Mouse (Mus musculus): ENCODE measurements at regions not wholly inside any gene's neighbourhood (a gene's known extent, or its start where the extent isn't known, plus 50 kb on each side); places are given as distances from the start of the nearest gene placed in this dataset.

GRCm38 (mm10) chr1:61157271-61157670, 179.5 kb downstream of the Icos start:
- no peak overlapping the region for H3K9ac ChIP-seq (replicated peaks; ENCODE audit: low read length)

DNA sequence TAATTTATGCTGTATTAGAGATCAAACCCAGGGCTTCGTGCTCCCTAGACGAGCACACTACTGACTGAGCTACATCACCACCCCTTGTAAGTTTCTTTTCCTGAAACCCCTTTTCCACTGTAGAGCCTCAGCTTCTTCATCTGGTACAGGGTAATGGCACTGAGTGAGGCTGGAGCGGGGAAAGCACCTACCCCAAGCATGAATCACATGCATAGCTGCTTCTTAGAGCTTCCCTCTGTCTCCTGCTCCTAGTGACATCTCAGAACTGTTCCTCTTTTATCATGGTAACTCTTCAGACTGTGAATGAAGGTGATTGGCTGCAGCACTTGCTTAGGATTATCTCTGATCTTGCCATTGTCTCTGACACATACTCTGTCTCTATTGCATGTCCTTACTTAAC, 182.8 kb downstream of the Icos start:
- no peaks in the 10 kb centered on the region for H3K27me3 ChIP-seq (ENCODE audit: insufficient read depth, low read length)
- H3K4me1 ChIP-seq (ENCODE audit: insufficient read depth, low read length) = no peaks in the 10 kb centered on the region
- no peaks in the 10 kb centered on the region for H3K9me3 ChIP-seq (ENCODE audit: low read length)
- H3K27ac ChIP-seq (ENCODE audit: low read length) = no peak overlapping the region
- H3K36me3 ChIP-seq (ENCODE audit: insufficient read depth, low read length) = no peaks in the 10 kb centered on the region
- 70% methylated on average over 3 of the region's 3 CpGs for WGBS
- no peak overlapping the region for H3K4me3 ChIP-seq (ENCODE audit: low read length)
- no peak overlapping the region for H3K4me2 ChIP-seq (replicated peaks; ENCODE audit: low read depth, low read length)
- no peak overlapping the region for H3K9ac ChIP-seq (replicated peaks; ENCODE audit: low read length)
- no peak for ATAC-seq (ENCODE audit: low FRiP score, low TSS enrichment)

More at GRCm38 (mm10) chr1:61157271-61157670, 179.5 kb downstream of the Icos start:
- Histone ChIP-seq H3K27ac (ENCODE audit: low read length) (no peak overlapping the region), H3K27me3 (ENCODE audit: insufficient read depth, low read length) (no peaks in the 10 kb centered on the region), H3K9me3 (ENCODE audit: low read length) (no peaks in the 10 kb centered on the region), H3K36me3 (ENCODE audit: insufficient read depth, low read length) (no peaks in the 10 kb centered on the region), H3K4me3 (ENCODE audit: low read length) (no peak overlapping the region), H3K4me1 (ENCODE audit: insufficient read depth, low read length) (no peaks in the 10 kb centered on the region), H3K4me2 (replicated peaks; ENCODE audit: low read depth, low read length) (no peak overlapping the region)
- 82% methylated on average over 4 of the region's 4 CpGs for WGBS
- no peak for ATAC-seq (ENCODE audit: low FRiP score, low TSS enrichment)

DNA sequence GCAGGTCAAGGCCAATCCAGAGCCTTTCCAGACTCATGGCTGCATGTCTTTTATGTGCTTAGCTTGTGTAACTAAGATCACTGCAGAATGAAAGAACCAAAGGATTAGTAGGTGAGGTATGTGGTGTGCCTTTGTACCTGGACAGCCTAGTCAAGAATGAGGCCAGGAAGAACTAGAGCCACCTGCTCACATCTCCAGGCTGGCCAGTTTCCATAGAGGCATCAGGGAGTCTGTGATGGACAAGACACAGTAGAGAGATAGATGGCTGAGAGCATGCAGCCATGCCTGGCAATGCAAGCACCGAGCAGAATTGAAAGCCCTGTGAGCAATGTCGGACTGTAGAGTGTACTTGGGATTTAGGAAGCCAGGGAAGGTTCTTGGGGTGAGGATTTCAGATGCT, 186.5 kb downstream of the Icos start:
- no peak overlapping the region for H3K9ac ChIP-seq (replicated peaks; ENCODE audit: low read length)
- no peaks in the 10 kb centered on the region for H3K27me3 ChIP-seq (ENCODE audit: insufficient read depth, low read length)
- no peak for ATAC-seq (ENCODE audit: low FRiP score, low TSS enrichment)
- no peaks in the 10 kb centered on the region for H3K9me3 ChIP-seq (ENCODE audit: low read length)
- H3K36me3 ChIP-seq (ENCODE audit: insufficient read depth, low read length) = no peaks in the 10 kb centered on the region
- H3K4me3 ChIP-seq (ENCODE audit: low read length) = no peak overlapping the region
- WGBS = 92% methylated on average over 2 of the region's 2 CpGs
- no peak overlapping the region for H3K4me2 ChIP-seq (replicated peaks; ENCODE audit: low read depth, low read length)
- H3K4me1 ChIP-seq (ENCODE audit: insufficient read depth, low read length) = no peaks in the 10 kb centered on the region
- H3K27ac ChIP-seq (ENCODE audit: low read length) = no peak overlapping the region

DNA sequence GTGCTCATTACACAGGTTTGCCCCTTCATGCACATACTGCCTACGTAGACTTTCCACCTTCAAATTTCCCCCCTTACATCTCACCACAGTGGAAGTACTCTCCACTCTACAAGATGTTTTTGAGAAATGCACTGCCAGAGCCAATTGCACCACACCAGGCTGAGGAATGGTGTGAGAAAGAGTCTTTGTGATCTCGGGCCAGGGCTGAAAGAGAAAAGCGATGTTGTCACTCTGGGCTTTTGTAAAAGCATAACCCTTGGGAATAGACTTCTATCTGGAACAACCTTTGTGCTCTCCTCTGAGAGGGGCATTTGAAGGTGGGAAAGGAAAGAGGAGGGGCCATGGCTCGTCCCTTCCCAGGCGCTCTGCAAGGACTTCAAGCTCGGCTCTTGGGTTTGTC, 194.2 kb downstream of the Icos start:
- WGBS = 68% methylated on average over 6 of the region's 6 CpGs
- no peak overlapping the region for H3K4me3 ChIP-seq (ENCODE audit: low read length)
- no peak overlapping the region for H3K27ac ChIP-seq (ENCODE audit: low read length)
- H3K9ac ChIP-seq (replicated peaks; ENCODE audit: low read length) = no peak overlapping the region
- no peaks in the 10 kb centered on the region for H3K9me3 ChIP-seq (ENCODE audit: low read length)
- ATAC-seq (ENCODE audit: low FRiP score, low TSS enrichment) = no peak
- no peaks in the 10 kb centered on the region for H3K4me1 ChIP-seq (ENCODE audit: insufficient read depth, low read length)
- H3K27me3 ChIP-seq (ENCODE audit: insufficient read depth, low read length) = no peaks in the 10 kb centered on the region
- no peaks in the 10 kb centered on the region for H3K36me3 ChIP-seq (ENCODE audit: insufficient read depth, low read length)
- H3K4me2 ChIP-seq (replicated peaks; ENCODE audit: low read depth, low read length) = no peak overlapping the region

DNA sequence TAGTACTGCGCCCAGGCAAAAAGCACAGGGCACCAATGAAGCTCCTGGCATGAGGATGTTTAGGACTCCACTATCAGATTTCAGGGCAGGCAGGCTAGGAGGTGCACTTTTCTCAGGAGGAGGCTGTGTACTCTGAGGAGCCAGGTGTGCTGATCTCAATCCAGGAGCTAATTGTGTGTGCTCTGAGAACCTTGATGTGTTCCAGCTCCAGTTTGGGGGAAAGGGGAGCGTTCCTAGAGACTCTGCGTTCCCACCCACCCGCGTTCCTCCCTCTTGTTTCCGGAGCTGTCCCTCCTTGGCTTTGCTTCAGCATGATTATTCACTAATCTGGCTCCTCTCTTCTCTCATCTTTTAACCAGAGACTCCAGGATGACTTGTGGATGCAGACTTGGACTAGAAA, 195.2 kb downstream of the Icos start:
- Histone ChIP-seq H3K9me3 (ENCODE audit: low read length) (no peaks in the 10 kb centered on the region), H3K27ac (ENCODE audit: low read length) (no peak overlapping the region), H3K9ac (replicated peaks; ENCODE audit: low read length) (no peak overlapping the region), H3K4me3 (ENCODE audit: low read length) (no peak overlapping the region), H3K4me2 (replicated peaks; ENCODE audit: low read depth, low read length) (no peak overlapping the region), H3K27me3 (ENCODE audit: insufficient read depth, low read length) (no peaks in the 10 kb centered on the region), H3K4me1 (ENCODE audit: insufficient read depth, low read length) (no peaks in the 10 kb centered on the region), H3K36me3 (ENCODE audit: insufficient read depth, low read length) (no peaks in the 10 kb centered on the region)
- WGBS = 76% methylated on average over 6 of the region's 6 CpGs
- ATAC-seq (ENCODE audit: low FRiP score, low TSS enrichment) = no peak

GRCm38 (mm10) chr1:61175239-61175638, 197.5 kb downstream of the Icos start:
- Histone ChIP-seq H3K4me3 (ENCODE audit: low read length) (no peak overlapping the region), H3K9me3 (ENCODE audit: low read length) (no peaks in the 10 kb centered on the region), H3K36me3 (ENCODE audit: insufficient read depth, low read length) (no peaks in the 10 kb centered on the region), H3K4me2 (replicated peaks; ENCODE audit: low read depth, low read length) (no peak overlapping the region), H3K27me3 (ENCODE audit: insufficient read depth, low read length) (no peaks in the 10 kb centered on the region), H3K9ac (replicated peaks; ENCODE audit: low read length) (no peak overlapping the region), H3K27ac (ENCODE audit: low read length) (no peak overlapping the region), H3K4me1 (ENCODE audit: insufficient read depth, low read length) (no peaks in the 10 kb centered on the region)
- 91% methylated on average over 2 of the region's 2 CpGs for WGBS
- no peak for ATAC-seq (ENCODE audit: low FRiP score, low TSS enrichment)

DNA sequence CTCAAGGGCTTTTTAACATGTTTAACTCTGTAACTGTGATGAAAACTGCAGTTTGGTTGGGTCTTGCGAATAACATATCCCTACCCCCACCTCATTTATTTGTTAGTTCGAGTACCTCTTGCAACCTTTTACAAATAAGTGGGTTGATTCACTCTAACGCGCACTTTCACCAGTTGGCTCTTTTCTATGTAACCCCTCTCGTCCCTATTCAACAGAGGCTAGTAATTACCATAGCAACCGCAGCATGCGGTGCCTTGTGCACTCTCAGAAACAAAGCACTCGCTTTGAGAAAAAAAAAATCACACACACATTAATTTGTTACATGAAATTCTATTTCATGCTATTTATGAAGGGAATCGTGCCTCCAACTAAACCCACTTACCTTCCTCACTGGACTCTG, 201.7 kb downstream of the Icos start:
- Histone ChIP-seq H3K36me3 (ENCODE audit: insufficient read depth, low read length) (no peaks in the 10 kb centered on the region), H3K4me3 (ENCODE audit: low read length) (no peak overlapping the region), H3K9me3 (ENCODE audit: low read length) (no peaks in the 10 kb centered on the region), H3K27me3 (ENCODE audit: insufficient read depth, low read length) (no peaks in the 10 kb centered on the region), H3K4me2 (replicated peaks; ENCODE audit: low read depth, low read length) (no peak overlapping the region), H3K27ac (ENCODE audit: low read length) (no peak overlapping the region), H3K9ac (replicated peaks; ENCODE audit: low read length) (no peak overlapping the region), H3K4me1 (ENCODE audit: insufficient read depth, low read length) (no peaks in the 10 kb centered on the region)
- WGBS = 83% methylated on average over 9 of the region's 9 CpGs
- no peak for ATAC-seq (ENCODE audit: low FRiP score, low TSS enrichment)

GRCm38 (mm10) chr1:61181099-61181821, 203.5 kb downstream of the Icos start:
- H3K4me2 ChIP-seq (replicated peaks; ENCODE audit: low read depth, low read length) = peak overlapping the region; percentile 52
- H3K36me3 ChIP-seq (ENCODE audit: insufficient read depth, low read length) = no peaks in the 10 kb centered on the region
- H3K4me3 ChIP-seq (ENCODE audit: low read length) = peak overlapping the region; percentile 29
- 17% methylated on average over 15 of the region's 15 CpGs for WGBS
- no peak overlapping the region for H3K27ac ChIP-seq (ENCODE audit: low read length)
- peak; percentile 82 for ATAC-seq (ENCODE audit: low FRiP score, low TSS enrichment)
- H3K4me1 ChIP-seq (ENCODE audit: insufficient read depth, low read length) = no peaks in the 10 kb centered on the region
- H3K9me3 ChIP-seq (ENCODE audit: low read length) = no peaks in the 10 kb centered on the region
- H3K27me3 ChIP-seq (ENCODE audit: insufficient read depth, low read length) = no peaks in the 10 kb centered on the region
- H3K9ac ChIP-seq (replicated peaks; ENCODE audit: low read length) = no peak overlapping the region

DNA sequence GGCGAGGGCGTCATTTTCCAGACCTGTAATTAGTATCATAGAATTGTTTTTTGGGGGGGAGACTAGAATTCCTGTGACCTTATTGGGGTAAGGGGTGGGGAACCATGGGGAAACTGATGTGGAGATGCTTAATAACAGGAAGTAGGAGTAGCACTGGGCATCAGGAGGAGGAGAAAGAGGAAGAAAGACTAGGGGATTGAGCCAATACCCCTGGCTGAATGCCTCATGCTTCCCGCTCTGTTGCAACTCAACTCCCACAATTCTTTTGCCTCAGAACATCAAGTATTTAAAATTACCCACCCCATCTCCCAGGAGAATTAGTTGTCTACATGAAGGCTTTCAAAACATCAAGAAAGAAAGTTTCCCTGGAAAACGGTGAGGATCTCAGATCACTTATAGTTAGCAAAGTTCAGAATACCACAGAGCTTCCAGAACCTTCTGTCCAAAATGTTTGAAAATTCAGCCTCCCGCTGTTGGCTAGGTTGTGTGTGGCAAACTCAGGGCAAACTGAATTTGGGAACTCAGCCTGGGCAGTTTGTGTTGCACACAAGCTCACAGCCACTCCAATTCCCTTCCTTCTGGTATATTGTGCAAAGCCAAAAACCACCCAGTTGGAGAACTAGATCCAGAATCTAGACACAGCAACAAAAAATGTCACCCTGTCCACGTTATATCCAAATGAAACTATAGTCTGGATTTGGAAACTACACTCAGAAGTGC, 209.8 kb downstream of the Icos start:
- H3K27me3 ChIP-seq (ENCODE audit: insufficient read depth, low read length) = no peaks in the 10 kb centered on the region
- no peak overlapping the region for H3K4me2 ChIP-seq (replicated peaks; ENCODE audit: low read depth, low read length)
- no peaks in the 10 kb centered on the region for H3K9me3 ChIP-seq (ENCODE audit: low read length)
- no peak overlapping the region for H3K27ac ChIP-seq (ENCODE audit: low read length)
- no peaks in the 10 kb centered on the region for H3K4me1 ChIP-seq (ENCODE audit: insufficient read depth, low read length)
- H3K9ac ChIP-seq (replicated peaks; ENCODE audit: low read length) = no peak overlapping the region
- ATAC-seq (ENCODE audit: low FRiP score, low TSS enrichment) = no peak
- H3K4me3 ChIP-seq (ENCODE audit: low read length) = no peak overlapping the region
- 84% methylated on average over 6 of the region's 6 CpGs for WGBS
- H3K36me3 ChIP-seq (ENCODE audit: insufficient read depth, low read length) = no peaks in the 10 kb centered on the region

GRCm38 (mm10) chr1:61190921-61191320, 213.2 kb downstream of the Icos start:
- no peaks in the 10 kb centered on the region for H3K27me3 ChIP-seq (ENCODE audit: insufficient read depth, low read length)
- H3K36me3 ChIP-seq (ENCODE audit: insufficient read depth, low read length) = no peaks in the 10 kb centered on the region
- ATAC-seq (ENCODE audit: low FRiP score, low TSS enrichment) = no peak
- no peak overlapping the region for H3K27ac ChIP-seq (ENCODE audit: low read length)
- no peak overlapping the region for H3K4me3 ChIP-seq (ENCODE audit: low read length)
- no peak overlapping the region for H3K4me2 ChIP-seq (replicated peaks; ENCODE audit: low read depth, low read length)
- H3K4me1 ChIP-seq (ENCODE audit: insufficient read depth, low read length) = no peaks in the 10 kb centered on the region
- H3K9me3 ChIP-seq (ENCODE audit: low read length) = no peaks in the 10 kb centered on the region
- no peak overlapping the region for H3K9ac ChIP-seq (replicated peaks; ENCODE audit: low read length)
- 72% methylated on average over 3 of the region's 3 CpGs for WGBS

Measured in kidney, embryonic 16.5 days (tissue).